Mouse (Mus musculus) adrenal gland, postnatal 36 days (tissue): ENCODE results near the gene Bag2. TPM values are rescaled to one million over a fixed set of nuclear protein-coding genes. Genes with fewer than 3 reads are reported as not detected.

ENCODE experiments used
- total RNA-seq, 2 experiments: library from RNA; stranded (reverse); gene quantifications; 2 replicates each; pipeline ENCODE4 v1.2.3; 2021

Gene Bag2
- total RNA-seq, 2 experiments from 2014 or later: 14.6 to 17.0 TPM

Other genes with a start within 250 kb of the Bag2 start
- gene Prim2, start 88.0 kb downstream of the Bag2 start, total RNA-seq: 1 to 10 TPM; 5.6 to 5.8 TPM
- 10 to 100 TPM; 10.3 to 11.9 TPM for gene Rab23, start 37.9 kb downstream of the Bag2 start, total RNA-seq
- 10 to 100 TPM; 35.3 to 38.5 TPM for gene Zfp451, start 56.8 kb upstream of the Bag2 start, total RNA-seq
- gene Bend6, start 150.0 kb upstream of the Bag2 start, total RNA-seq: 1 to 10 TPM; 1.2 TPM
- 100 to 1,000 TPM; 135 to 163 TPM for gene Dst, start 150.4 kb upstream of the Bag2 start, total RNA-seq